Mouse (Mus musculus): ENCODE results near the gene Hsd11b2. TPM values are rescaled to one million over a fixed set of nuclear protein-coding genes. Genes with fewer than 3 reads are reported as not detected.
"Not testable (repeated sequence)": the region's sequence is repeated elsewhere in the genome, so short reads cannot be mapped to it uniquely, and the experiment has no call there.

Hsd11b2 gene
- polyA plus RNA-seq, 1 experiment from 2014 or later, result 4.1 TPM

- Histone ChIP-seq H3K27ac (ENCODE audit: low read depth, low read length) (no peak overlapping the region), H3K9me3 (ENCODE audit: control insufficient read depth) (no peaks in the 10 kb centered on the region), H3K4me1 (replicated peaks; ENCODE audit: control insufficient read depth, insufficient read depth, low read length) (0 out of 2 replicates have a peak, but pooled peaks cover 4% of the 10 kb centered on the region), H3K4me2 (replicated peaks; ENCODE audit: low read depth) (no peak overlapping the region), H3K36me3 (ENCODE audit: control insufficient read depth, insufficient read depth) (peaks cover 4% of the 10 kb centered on the region; the same call in 1 of the 2 replicates), H3K9ac (ENCODE audit: low read depth, low read length) (no peak overlapping the region), H3K4me3 (ENCODE audit: low read depth, low read length) (no peak overlapping the region), H3K27me3 (replicated peaks; ENCODE audit: control insufficient read depth, insufficient read depth, low read length) (no peaks in the 10 kb centered on the region)
- no peak for TF ChIP-seq CTCF (IDR thresholded peaks at IDR 0.05; ENCODE audit: low read depth)
- WGBS, result 93% methylated on average over 1 of the region's 1 CpGs
- no peak for ATAC-seq
These were observed 34.3 kb downstream of the Hsd11b2 start for GRCm38 (mm10) chr8:105552824-105553223.

GRCm38 (mm10) chr8:105554087-105554486 lies 35.5 kb downstream of the Hsd11b2 start:
- peaks cover 13% of the 10 kb centered on the region; the same call in 1 of the 2 replicates for H3K36me3 ChIP-seq (ENCODE audit: control insufficient read depth, insufficient read depth)
- H3K9me3 ChIP-seq (ENCODE audit: control insufficient read depth), result no peaks in the 10 kb centered on the region
- no peak overlapping the region for H3K9ac ChIP-seq (ENCODE audit: low read depth, low read length)
- H3K4me1 ChIP-seq (replicated peaks; ENCODE audit: control insufficient read depth, insufficient read depth, low read length), result 0 out of 2 replicates have a peak, but pooled peaks cover 4% of the 10 kb centered on the region
- no peak overlapping the region for H3K27ac ChIP-seq (ENCODE audit: low read depth, low read length)
- ATAC-seq, result no peak
- no peaks in the 10 kb centered on the region for H3K27me3 ChIP-seq (replicated peaks; ENCODE audit: control insufficient read depth, insufficient read depth, low read length)
- peak; percentile 97 for TF ChIP-seq CTCF (IDR thresholded peaks at IDR 0.05; ENCODE audit: low read depth)
- no peak overlapping the region for H3K4me2 ChIP-seq (replicated peaks; ENCODE audit: low read depth)
- H3K4me3 ChIP-seq (ENCODE audit: low read depth, low read length), result no peak overlapping the region

DNA sequence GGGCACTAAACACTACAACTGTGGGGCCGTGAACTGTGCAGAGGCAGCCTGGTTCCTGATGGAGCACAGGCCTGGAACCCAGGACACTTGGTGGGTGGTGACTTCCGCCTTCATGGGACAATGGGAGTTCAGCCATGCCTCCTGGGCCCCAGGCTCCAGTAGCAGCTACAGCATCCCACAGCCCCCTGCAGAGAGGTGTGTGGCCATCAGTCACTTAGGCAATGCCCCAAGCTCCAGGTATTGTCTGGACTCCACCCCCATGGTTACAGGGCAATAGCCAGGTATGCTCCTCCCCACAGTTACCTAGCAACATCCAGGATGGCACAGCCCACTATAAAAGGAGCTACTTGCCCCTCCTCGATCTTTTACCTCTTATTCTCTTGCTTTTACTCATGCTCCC lies 36.7 kb downstream of the Hsd11b2 start:
- Histone ChIP-seq H3K4me1 (replicated peaks; ENCODE audit: control insufficient read depth, insufficient read depth, low read length) (no peaks in the 10 kb centered on the region), H3K4me2 (replicated peaks; ENCODE audit: low read depth) (no peak overlapping the region), H3K9me3 (ENCODE audit: control insufficient read depth) (no peaks in the 10 kb centered on the region), H3K27ac (ENCODE audit: low read depth, low read length) (no peak overlapping the region), H3K36me3 (ENCODE audit: control insufficient read depth, insufficient read depth) (peaks cover 21% of the 10 kb centered on the region), H3K4me3 (ENCODE audit: low read depth, low read length) (no peak overlapping the region), H3K9ac (ENCODE audit: low read depth, low read length) (no peak overlapping the region), H3K27me3 (replicated peaks; ENCODE audit: control insufficient read depth, insufficient read depth, low read length) (no peaks in the 10 kb centered on the region)
- TF ChIP-seq CTCF (IDR thresholded peaks at IDR 0.05; ENCODE audit: low read depth), result no peak
- 70% methylated on average over 3 of the region's 3 CpGs for WGBS
- no peak for ATAC-seq

- no peaks in the 10 kb centered on the region for H3K4me1 ChIP-seq (replicated peaks; ENCODE audit: control insufficient read depth, insufficient read depth, low read length)
- no peaks in the 10 kb centered on the region for H3K27me3 ChIP-seq (replicated peaks; ENCODE audit: control insufficient read depth, insufficient read depth, low read length)
- no peaks in the 10 kb centered on the region for H3K9me3 ChIP-seq (ENCODE audit: control insufficient read depth)
- WGBS, result 83% methylated on average over 3 of the region's 3 CpGs
- no peak overlapping the region for H3K4me3 ChIP-seq (ENCODE audit: low read depth, low read length)
- no peak overlapping the region for H3K27ac ChIP-seq (ENCODE audit: low read depth, low read length)
- no peak for ATAC-seq
- no peak overlapping the region for H3K4me2 ChIP-seq (replicated peaks; ENCODE audit: low read depth)
- peaks cover 17% of the 10 kb centered on the region for H3K36me3 ChIP-seq (ENCODE audit: control insufficient read depth, insufficient read depth)
- TF ChIP-seq CTCF (IDR thresholded peaks at IDR 0.05; ENCODE audit: low read depth), result no peak
- H3K9ac ChIP-seq (ENCODE audit: low read depth, low read length), result no peak overlapping the region
These were observed 44.3 kb downstream of the Hsd11b2 start for GRCm38 (mm10) chr8:105562863-105563262.

- peak overlapping the region; percentile 24 for H3K4me2 ChIP-seq (replicated peaks; ENCODE audit: low read depth)
These were observed 45.3 kb downstream of the Hsd11b2 start for GRCm38 (mm10) chr8:105563871-105564270.

DNA sequence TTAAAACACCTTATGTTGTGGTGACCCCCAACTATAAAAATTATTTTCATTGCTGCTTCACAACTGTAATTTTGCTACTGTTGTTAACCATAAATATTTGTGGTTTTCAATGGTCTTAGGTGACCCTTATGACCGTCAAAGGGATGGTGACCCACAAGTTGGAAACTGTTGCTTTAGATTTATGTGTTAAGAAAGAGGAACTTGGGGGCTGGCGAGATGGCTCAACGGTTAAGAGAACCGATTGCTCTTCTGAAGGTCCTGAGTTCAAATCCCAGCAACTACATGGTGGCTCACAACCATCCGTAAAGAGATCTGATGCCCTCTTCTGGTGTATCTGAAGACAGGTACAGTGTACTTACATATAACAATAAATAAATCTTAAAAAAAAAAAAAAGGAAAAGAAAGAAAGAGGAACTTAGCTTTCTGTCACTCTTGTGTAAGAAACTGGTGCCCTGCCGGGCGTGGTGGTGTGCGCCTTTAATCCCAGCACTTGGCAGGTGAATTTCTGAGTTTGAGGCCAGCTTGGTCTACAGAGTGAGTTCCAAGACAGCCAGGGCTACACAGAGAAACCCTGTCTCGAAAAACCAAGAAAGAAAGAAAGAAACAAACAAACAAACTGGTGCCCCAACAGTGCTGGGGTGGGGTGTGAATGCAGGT lies 46.1 kb downstream of the Hsd11b2 start:
- WGBS, result 67% methylated on average over 9 of the region's 9 CpGs
- H3K36me3 ChIP-seq (ENCODE audit: control insufficient read depth, insufficient read depth); H3K4me1 ChIP-seq (replicated peaks; ENCODE audit: control insufficient read depth, insufficient read depth, low read length); H3K9me3 ChIP-seq (ENCODE audit: control insufficient read depth); H3K27me3 ChIP-seq (replicated peaks; ENCODE audit: control insufficient read depth, insufficient read depth, low read length); ATAC-seq: not testable (repeated sequence)
- peak overlapping the region; percentile 89 for H3K4me3 ChIP-seq (ENCODE audit: low read depth, low read length)
- peak overlapping the region; percentile 91 for H3K4me2 ChIP-seq (replicated peaks; ENCODE audit: low read depth)
- H3K9ac ChIP-seq (ENCODE audit: low read depth, low read length), result peak overlapping the region; percentile 86; the same call in 1 of the 2 replicates
- peak overlapping the region; percentile 86; the same call in 1 of the 2 replicates for H3K27ac ChIP-seq (ENCODE audit: low read depth, low read length)

More at GRCm38 (mm10) chr8:105563871-105564270, 45.3 kb downstream of the Hsd11b2 start:
- Histone ChIP-seq H3K4me1 (replicated peaks; ENCODE audit: control insufficient read depth, insufficient read depth, low read length) (no peaks in the 10 kb centered on the region), H3K4me3 (ENCODE audit: low read depth, low read length) (no peak overlapping the region), H3K27ac (ENCODE audit: low read depth, low read length) (peak overlapping the region; percentile 31; the same call in 1 of the 2 replicates), H3K27me3 (replicated peaks; ENCODE audit: control insufficient read depth, insufficient read depth, low read length) (no peaks in the 10 kb centered on the region), H3K9me3 (ENCODE audit: control insufficient read depth) (no peaks in the 10 kb centered on the region), H3K36me3 (ENCODE audit: control insufficient read depth, insufficient read depth) (peaks cover 9% of the 10 kb centered on the region), H3K9ac (ENCODE audit: low read depth, low read length) (no peak overlapping the region)
- WGBS, result 88% methylated on average over 1 of the region's 1 CpGs
- no peak for TF ChIP-seq CTCF (IDR thresholded peaks at IDR 0.05; ENCODE audit: low read depth)
- ATAC-seq, result no peak
